Mouse (Mus musculus) embryonic facial prominence, embryonic 15.5 days (tissue): ENCODE results near the gene Map7d2. TPM values are rescaled to one million over a fixed set of nuclear protein-coding genes. Genes with fewer than 3 reads are reported as not detected.

Experiments used
- ATAC-seq: fragments of 200-750 bp; cut with Nextera tagmentation; 2 replicates; pipeline ENCODE4 v1.8.0; 2017; ENCODE audit warnings: low read depth, moderate TSS enrichment; ENCODE audit not compliant: insufficient number of reproducible peaks, low FRiP score, low TSS enrichment
- H3K27ac ChIP-seq: fragments of 300-500 bp; sonication (generic); replicated peaks from 2 replicates; pipeline ENCODE4 v1.5.1; 2015; ENCODE audit warnings: mild to moderate bottlenecking, inconsistent platforms
- H3K27me3 ChIP-seq: fragments of 300-500 bp; sonication (generic); 2 replicates; pipeline ENCODE4 v1.6.1; 2015; ENCODE audit warnings: inconsistent platforms
- H3K36me3 ChIP-seq: fragments of 300-500 bp; sonication (generic); 2 replicates; pipeline ENCODE4 v1.6.1; 2015; ENCODE audit warnings: mild to moderate bottlenecking, inconsistent platforms
- H3K4me1 ChIP-seq: fragments of 300-500 bp; sonication (generic); 2 replicates; pipeline ENCODE4 v1.6.1; 2015; ENCODE audit warnings: inconsistent platforms
- H3K4me2 ChIP-seq: fragments of 300-500 bp; sonication (generic); replicated peaks from 2 replicates; pipeline ENCODE4 v1.6.1; 2015; ENCODE audit warnings: mild to moderate bottlenecking, inconsistent platforms
- H3K4me3 ChIP-seq: fragments of 300-500 bp; sonication (generic); replicated peaks from 2 replicates; pipeline ENCODE4 v1.5.1; 2015; ENCODE audit warnings: mild to moderate bottlenecking, inconsistent platforms
- H3K9ac ChIP-seq: fragments of 300-500 bp; sonication (generic); 2 replicates; pipeline ENCODE4 v1.6.1; 2015; ENCODE audit warnings: inconsistent platforms
- H3K9me3 ChIP-seq: fragments of 300-500 bp; sonication (generic); replicated peaks from 2 replicates; pipeline ENCODE4 v1.6.1; 2016; ENCODE audit warnings: inconsistent platforms
- WGBS: fragments of 180-500 bp; shearing (Covaris S2); methylation state at CpG from one replicate; pipeline ENCODE4 v1.1.7; 2015; 5-methylcytosine and 5-hydroxymethylcytosine counted together
- polyA plus RNA-seq: library from polyadenylated mRNA; unstranded; fragments of >200 nt; fragmentation: Nextera tagmentation; extraction: Ambion mirVana; gene quantifications from 2 replicates; pipeline ENCODE4 v1.2.1, GENCODE M21; 2015

Map7d2 gene
- polyA plus RNA-seq, 1 experiment from 2014 or later, result 2.4 TPM

GRCm38 (mm10) chrX:159515599-159515998 lies 101.2 kb downstream of the Map7d2 start:
- H3K27me3 ChIP-seq, result no peaks in the 10 kb centered on the region

GRCm38 (mm10) chrX:159521780-159522179 lies 107.4 kb downstream of the Map7d2 start:
- 64% methylated on average over 3 of the region's 3 CpGs for whole genome bisulfite sequencing
- Histone ChIP-seq H3K9ac (no peak overlapping the region), H3K27ac (no peak overlapping the region), H3K9me3 (no peaks in the 10 kb centered on the region), H3K27me3 (peaks cover 3% of the 10 kb centered on the region), H3K4me1 (no peaks in the 10 kb centered on the region), H3K4me3 (no peak overlapping the region), H3K36me3 (no peaks in the 10 kb centered on the region), H3K4me2 (no peak overlapping the region)
- no peak for ATAC-seq

More at GRCm38 (mm10) chrX:159515599-159515998, 101.2 kb downstream of the Map7d2 start:
- 87% methylated on average over 6 of the region's 6 CpGs for WGBS
- Histone ChIP-seq H3K4me3 (no peak overlapping the region), H3K36me3 (no peaks in the 10 kb centered on the region), H3K27ac (no peak overlapping the region), H3K4me2 (no peak overlapping the region), H3K9ac (no peak overlapping the region), H3K4me1 (no peaks in the 10 kb centered on the region), H3K9me3 (no peaks in the 10 kb centered on the region)
- no peak for ATAC-seq

GRCm38 (mm10) chrX:159522651-159523050 lies 108.3 kb downstream of the Map7d2 start:
- 74% methylated on average over 4 of the region's 4 CpGs for WGBS
- H3K9ac ChIP-seq, result no peak overlapping the region
- H3K36me3 ChIP-seq, result no peaks in the 10 kb centered on the region
- no peak overlapping the region for H3K4me2 ChIP-seq
- no peaks in the 10 kb centered on the region for H3K9me3 ChIP-seq
- H3K27me3 ChIP-seq, result peaks cover 3% of the 10 kb centered on the region
- no peak overlapping the region for H3K4me3 ChIP-seq
- no peak overlapping the region for H3K27ac ChIP-seq
- no peak for ATAC-seq
- no peaks in the 10 kb centered on the region for H3K4me1 ChIP-seq

- H3K4me2 ChIP-seq, result no peak within 1 kb of the TSS
- no peak within 1 kb of the TSS for H3K4me3 ChIP-seq
- H3K9ac ChIP-seq, result no peak within 1 kb of the TSS
- no peaks in the 10 kb centered on the region for H3K36me3 ChIP-seq
- no peak for ATAC-seq
- WGBS, result 79% methylated on average over 6 of the region's 6 CpGs
- H3K4me1 ChIP-seq, result no peaks in the 10 kb centered on the region
- H3K27ac ChIP-seq, result no peak within 1 kb of the TSS
- peaks cover 3% of the 10 kb centered on the region for H3K27me3 ChIP-seq
- no peaks in the 10 kb centered on the region for H3K9me3 ChIP-seq
Measured at GRCm38 (mm10) chrX:159526388-159526787, 112.0 kb downstream of the Map7d2 start, which contains the start of gene Bclaf3. TSS of gene Bclaf3 (plus strand) at chrX:159526688.

- peak overlapping the region; percentile 69 for H3K27ac ChIP-seq
- H3K4me1 ChIP-seq, result no peaks in the 10 kb centered on the region
- no peaks in the 10 kb centered on the region for H3K9me3 ChIP-seq
- 19% methylated on average over 38 of the region's 38 CpGs for WGBS
- peak; percentile 97 for ATAC-seq
- peak overlapping the region; percentile 40 for H3K9ac ChIP-seq
- peak overlapping the region; percentile 57 for H3K4me2 ChIP-seq
- no peaks in the 10 kb centered on the region for H3K36me3 ChIP-seq
- H3K4me3 ChIP-seq, result peak overlapping the region; percentile 60
- H3K27me3 ChIP-seq, result no peaks in the 10 kb centered on the region
Measured at GRCm38 (mm10) chrX:159532427-159532810, 118.0 kb downstream of the Map7d2 start.

GRCm38 (mm10) chrX:159532811-159533462 lies 118.6 kb downstream of the Map7d2 start:
- 28% methylated on average over 33 of the region's 56 CpGs for WGBS
- Histone ChIP-seq H3K4me1 (no peaks in the 10 kb centered on the region), H3K27me3 (no peaks in the 10 kb centered on the region), H3K4me3 (peak overlapping the region; percentile 60), H3K36me3 (no peaks in the 10 kb centered on the region), H3K9ac (peak overlapping the region; percentile 40), H3K4me2 (peak overlapping the region; percentile 57), H3K9me3 (no peaks in the 10 kb centered on the region), H3K27ac (peak overlapping the region; percentile 69)
- ATAC-seq, result peak; percentile 69

- H3K4me1 ChIP-seq, result no peaks in the 10 kb centered on the region
- no peaks in the 10 kb centered on the region for H3K9me3 ChIP-seq
- no peak overlapping the region for H3K9ac ChIP-seq
- no peak overlapping the region for H3K4me2 ChIP-seq
- peaks cover 2% of the 10 kb centered on the region; the same call in 1 of the 2 replicates for H3K27me3 ChIP-seq
- no peak for ATAC-seq
- H3K36me3 ChIP-seq, result no peaks in the 10 kb centered on the region
- H3K27ac ChIP-seq, result no peak overlapping the region
- no peak overlapping the region for H3K4me3 ChIP-seq
- 92% methylated on average over 18 of the region's 18 CpGs for WGBS
Measured at GRCm38 (mm10) chrX:159541936-159542335, 127.6 kb downstream of the Map7d2 start.

- H3K4me2 ChIP-seq, result no peak overlapping the region
- H3K4me1 ChIP-seq, result no peaks in the 10 kb centered on the region
- no peaks in the 10 kb centered on the region for H3K9me3 ChIP-seq
- H3K4me3 ChIP-seq, result no peak overlapping the region
- no peak for ATAC-seq
- 0 out of 2 replicates have a peak, but pooled peaks cover 2% of the 10 kb centered on the region for H3K36me3 ChIP-seq
- 88% methylated on average over 5 of the region's 5 CpGs for WGBS
- H3K9ac ChIP-seq, result no peak overlapping the region
- no peak overlapping the region for H3K27ac ChIP-seq
- no peaks in the 10 kb centered on the region for H3K27me3 ChIP-seq
Measured at GRCm38 (mm10) chrX:159547093-159547492, 132.7 kb downstream of the Map7d2 start.

Other genes starting within 250 kb of the Map7d2 start
- 5.1 and 5.7 TPM in 2 replicates for gene Rps6ka3, start 204.3 kb upstream of the Map7d2 start, polyA plus RNA-seq
- 109 and 118 TPM in 2 replicates for gene Eif1ax, start 42.4 kb upstream of the Map7d2 start, polyA plus RNA-seq
- gene Bclaf3, start 112.1 kb downstream of the Map7d2 start, polyA plus RNA-seq, result 18.2 and 19.6 TPM in 2 replicates
- 39.1 and 40.8 TPM in 2 replicates for gene Sh3kbp1, start 212.7 kb downstream of the Map7d2 start, polyA plus RNA-seq